Mouse (Mus musculus): Measurements from ENCODE around the gene Zmiz2. TPM values are rescaled to one million over a fixed set of nuclear protein-coding genes. Genes with fewer than 3 reads are reported as not detected.

The Zmiz2 gene
- total and polyA plus RNA-seq, 3 experiments, result 12.3 to 90.3 (median 35.5) TPM

GRCm38 (mm10) chr11:6436442-6436841, 47.6 kb downstream of the Zmiz2 start (continued):
- TF ChIP-seq POLR2AphosphoS2 (IDR thresholded peaks at IDR 0.05; ENCODE audit: low read length) (no peak), E2F4 (IDR thresholded peaks at IDR 0.05; ENCODE audit: borderline replicate concordance, low read depth, low read length) (no peak), UBTF (IDR thresholded peaks at IDR 0.05; ENCODE audit: borderline replicate concordance, insufficient read depth, low read depth, low read length) (no peak), JUND (IDR thresholded peaks at IDR 0.05; ENCODE audit: low read depth, low read length) (no peak), SIN3A (IDR thresholded peaks at IDR 0.05; ENCODE audit: low read length) (no peak), ZMIZ1 (IDR thresholded peaks at IDR 0.05; ENCODE audit: low read depth, low read length) (no peak), TBP (IDR thresholded peaks at IDR 0.05; ENCODE audit: low read depth, low read length) (no peak), MXI1 (IDR thresholded peaks at IDR 0.05; ENCODE audit: low read depth, low read length) (0 out of 2 replicates have a peak, but pooled peaks have one; percentile 33), MYB (IDR thresholded peaks at IDR 0.05; ENCODE audit: low read depth, low read length) (no peak), KAT2A (conservative IDR thresholded peaks at IDR 0.05; ENCODE audit: low read depth, low read length) (no peak), HCFC1 (IDR thresholded peaks at IDR 0.05; ENCODE audit: low read depth, low read length) (no peak), BHLHE40 (IDR thresholded peaks at IDR 0.05; ENCODE audit: borderline replicate concordance, low read depth, low read length) (no peak), RCOR1 (IDR thresholded peaks at IDR 0.05; ENCODE audit: low read depth, low read length) (no peak), ZNF384 (IDR thresholded peaks at IDR 0.05; ENCODE audit: low read depth, low read length) (no peak), MAX (IDR thresholded peaks at IDR 0.05; ENCODE audit: low read length) (0 out of 2 replicates have a peak, but pooled peaks have one; percentile 30), SMC3 (IDR thresholded peaks at IDR 0.05; ENCODE audit: low read depth, low read length) (peak; percentile 83), MAFK (IDR thresholded peaks at IDR 0.05; ENCODE audit: borderline replicate concordance, low read depth, low read length) (no peak), TCF12 (IDR thresholded peaks at IDR 0.05; ENCODE audit: low read depth, low read length) (no peak), CHD2 (IDR thresholded peaks at IDR 0.05; ENCODE audit: low read length) (no peak), RAD21 (IDR thresholded peaks at IDR 0.05; ENCODE audit: low read depth, low read length) (peak; percentile 84), ETS1 (IDR thresholded peaks at IDR 0.05; ENCODE audit: low read depth, low read length) (no peak)

GRCm38 (mm10) chr11:6437667-6438066, 48.8 kb downstream of the Zmiz2 start:
- Histone ChIP-seq H3K9ac (ENCODE audit: control insufficient read depth, low read depth, low read length, poor library complexity, severe bottlenecking) (no peak overlapping the region), H3K27me3 (ENCODE audit: control insufficient read depth in 1 of 2, insufficient read depth in 2 of 2, low read length in 2 of 2) (no peaks in the 10 kb centered on the region), H3K36me3 (ENCODE audit: control insufficient read depth in 1 of 2, insufficient read depth in 2 of 2, low read length in 2 of 2) (peaks cover 4 to 6% of the 10 kb centered on the region in 2 experiments), H3K4me1 (ENCODE audit: control insufficient read depth in 1 of 2, insufficient read depth in 2 of 2, low read length in 2 of 2) (peaks cover 2 to 4% of the 10 kb centered on the region in 2 experiments; a peak in 2 of 4 replicates), H3K9me3 (replicated peaks; ENCODE audit: insufficient read depth, low read length) (no peaks in the 10 kb centered on the region), H3K27ac (ENCODE audit: control insufficient read depth, low read depth, low read length) (no peak overlapping the region), H3K79me2 (ENCODE audit: control insufficient read depth, insufficient read depth, low read length, poor library complexity) (peaks cover 2% of the 10 kb centered on the region), H3K4me3 (ENCODE audit: control insufficient read depth in 1 of 2, insufficient read depth in 1 of 2, low read depth in 2 of 2, low read length in 2 of 2) (no peak overlapping the region)
- TF ChIP-seq GABPA (IDR thresholded peaks at IDR 0.05; ENCODE audit: low read depth, low read length), result no peak
- TF ChIP-seq POLR2A (IDR thresholded peaks at IDR 0.05; ENCODE audit: control insufficient read depth in 1 of 2, insufficient read depth in 1 of 2, low read depth in 1 of 2, low read length in 2 of 2, poor library complexity in 1 of 2), result no peak
- no peak for TF ChIP-seq CHD2 (IDR thresholded peaks at IDR 0.05; ENCODE audit: low read length)
- no peak for TF ChIP-seq RCOR1 (IDR thresholded peaks at IDR 0.05; ENCODE audit: low read depth, low read length)
- TF ChIP-seq EP300 (IDR thresholded peaks at IDR 0.05; ENCODE audit: low read depth in 1 of 2, low read length in 2 of 2), result no peak
- no peak for TF ChIP-seq HCFC1 (IDR thresholded peaks at IDR 0.05; ENCODE audit: low read depth, low read length)
- no peak for DNase-seq (ENCODE audit: low read depth, low spot score)

Data from MEL (cell line).